Mouse (Mus musculus): Measurements from ENCODE around the gene 5330417C22Rik. TPM values are rescaled to one million over a fixed set of nuclear protein-coding genes. Genes with fewer than 3 reads are reported as not detected.

Gene 5330417C22Rik
- polyA plus RNA-seq, 1 experiment from 2014 or later = 18.9 TPM

Small RNA genes lying within 50 kb of the gene (microRNA-seq; reads per million reads assigned to microRNA genes)
- not detected for gene Gm22860

Other genes starting within 250 kb of the 5330417C22Rik start
- gene Mybphl, start 171.6 kb downstream of the 5330417C22Rik start, polyA plus RNA-seq (2015; fragmentation: Nextera tagmentation; extraction: Ambion mirVana) = 0.35 and 0.50 TPM in 2 replicates
- 11.5 and 14.5 TPM in 2 replicates for gene Psrc1, start 152.7 kb downstream of the 5330417C22Rik start, polyA plus RNA-seq (2015; fragmentation: Nextera tagmentation; extraction: Ambion mirVana)
- 43.1 and 44.9 TPM in 2 replicates for gene Celsr2, start 121.0 kb downstream of the 5330417C22Rik start, polyA plus RNA-seq (2015; fragmentation: Nextera tagmentation; extraction: Ambion mirVana)
- 197 and 219 TPM in 2 replicates for gene Sars, start 91.3 kb downstream of the 5330417C22Rik start, polyA plus RNA-seq (2015; fragmentation: Nextera tagmentation; extraction: Ambion mirVana)
- gene 1700013F07Rik, start 2.4 kb downstream of the 5330417C22Rik start, polyA plus RNA-seq (2015; fragmentation: Nextera tagmentation; extraction: Ambion mirVana) = 2.4 and 2.5 TPM in 2 replicates
- gene Tmem167b, start 25.9 kb upstream of the 5330417C22Rik start, polyA plus RNA-seq (2015; fragmentation: Nextera tagmentation; extraction: Ambion mirVana) = 51.1 and 54.0 TPM in 2 replicates
- gene Taf13, start 35.2 kb upstream of the 5330417C22Rik start, polyA plus RNA-seq (2015; fragmentation: Nextera tagmentation; extraction: Ambion mirVana) = 46.2 and 52.8 TPM in 2 replicates
- gene Wdr47, start 54.7 kb upstream of the 5330417C22Rik start, polyA plus RNA-seq (2015; fragmentation: Nextera tagmentation; extraction: Ambion mirVana) = 103 and 105 TPM in 2 replicates
- 36.5 and 42.0 TPM in 2 replicates for gene Clcc1, start 117.4 kb upstream of the 5330417C22Rik start, polyA plus RNA-seq (2015; fragmentation: Nextera tagmentation; extraction: Ambion mirVana)
- gene Gpsm2, start 185.8 kb upstream of the 5330417C22Rik start, polyA plus RNA-seq (2015; fragmentation: Nextera tagmentation; extraction: Ambion mirVana) = 20.2 and 22.6 TPM in 2 replicates
- not detected in 2 replicates for gene Aknad1, start 203.1 kb upstream of the 5330417C22Rik start, polyA plus RNA-seq (2015; fragmentation: Nextera tagmentation; extraction: Ambion mirVana)